Mouse (Mus musculus) brown adipose tissue, adult 24 weeks (tissue): Measurements from ENCODE around the gene Prpf38b. TPM values are rescaled to one million over a fixed set of nuclear protein-coding genes. Genes with fewer than 3 reads are reported as not detected.

Source experiments
- H3K27ac ChIP-seq: fragments of 200-500 bp; replicated peaks from 2 replicates; pipeline ENCODE4 v1.5.1; 2012; ENCODE audit warnings: low read depth, mild to moderate bottlenecking, low read length
- H3K4me1 ChIP-seq: fragments of 200-500 bp; 2 replicates; pipeline ENCODE4 v1.6.1; 2012; ENCODE audit warnings: low read length, mixed read lengths; ENCODE audit not compliant: control insufficient read depth, insufficient read depth, insufficient read length
- H3K4me3 ChIP-seq: fragments of 200-500 bp; 2 replicates; pipeline ENCODE4 v1.5.1; 2012; ENCODE audit warnings: low read depth, mild to moderate bottlenecking, low read length, moderate library complexity; ENCODE audit not compliant: insufficient read depth
- polyA plus RNA-seq: library from polyadenylated mRNA; stranded (reverse); fragments of >200 nt; gene quantifications from 2 replicates; pipeline ENCODE4 v1.2.4, GENCODE M21; 2012; ENCODE audit not compliant: missing spikeins, insufficient read depth, insufficient read length

Gene Prpf38b
- polyA plus RNA-seq = 35.9 and 75.7 TPM in 2 replicates

GRCm38 (mm10) chr3:108911548-108912413 lies at the start of gene Prpf38b:
Gene Prpf38b, minus strand, starts transcription at chr3:108911727.
- H3K27ac ChIP-seq = peak within 1 kb of the TSS; percentile 97
- peaks cover 7% of the 10 kb centered on the region; the same call in 1 of the 2 replicates for H3K4me1 ChIP-seq
- peak within 1 kb of the TSS; percentile 86 for H3K4me3 ChIP-seq

- Histone ChIP-seq H3K4me1 (no peaks in the 10 kb centered on the region), H3K4me3 (no peak overlapping the region), H3K27ac (no peak overlapping the region)
Observed at GRCm38 (mm10) chr3:108961226-108961625, 49.7 kb upstream of the Prpf38b start.

GRCm38 (mm10) chr3:108959680-108960295 lies 48.3 kb upstream of the Prpf38b start:
- Histone ChIP-seq H3K4me3 (no peak overlapping the region), H3K27ac (no peak overlapping the region), H3K4me1 (no peaks in the 10 kb centered on the region)

GRCm38 (mm10) chr3:108957976-108958375 lies 46.4 kb upstream of the Prpf38b start:
- Histone ChIP-seq H3K4me1 (no peaks in the 10 kb centered on the region), H3K4me3 (no peak overlapping the region), H3K27ac (no peak overlapping the region)

- Histone ChIP-seq H3K4me3 (no peak overlapping the region), H3K27ac (no peak overlapping the region), H3K4me1 (no peaks in the 10 kb centered on the region)
Observed at GRCm38 (mm10) chr3:108940996-108941395, 29.5 kb upstream of the Prpf38b start.

- Histone ChIP-seq H3K4me3 (no peak within 1 kb of the TSS), H3K27ac (no peak within 1 kb of the TSS), H3K4me1 (no peaks in the 10 kb centered on the region)
Observed at GRCm38 (mm10) chr3:108940001-108940633, 28.6 kb upstream of the Prpf38b start, which contains the start of gene Gm9857. Gene Gm9857, minus strand, starts transcription at chr3:108940445.

GRCm38 (mm10) chr3:108939573-108939972 lies 28.0 kb upstream of the Prpf38b start, which contains the start of gene Henmt1:
Gene Henmt1, plus strand, starts transcription at chr3:108939873.
- Histone ChIP-seq H3K4me3 (no peak within 1 kb of the TSS), H3K4me1 (no peaks in the 10 kb centered on the region), H3K27ac (no peak within 1 kb of the TSS)

- no peaks in the 10 kb centered on the region for H3K4me1 ChIP-seq
- H3K27ac ChIP-seq = no peak overlapping the region
- H3K4me3 ChIP-seq = no peak overlapping the region
Observed at GRCm38 (mm10) chr3:108938691-108939090, 27.2 kb upstream of the Prpf38b start.

- no peaks in the 10 kb centered on the region for H3K4me1 ChIP-seq
- no peak overlapping the region for H3K4me3 ChIP-seq
Observed at GRCm38 (mm10) chr3:108933557-108933956, 22.0 kb upstream of the Prpf38b start.

GRCm38 (mm10) chr3:108926308-108926707 lies 14.8 kb upstream of the Prpf38b start:
- no peaks in the 10 kb centered on the region for H3K4me1 ChIP-seq
- H3K4me3 ChIP-seq = no peak overlapping the region
- H3K27ac ChIP-seq = no peak overlapping the region

More at GRCm38 (mm10) chr3:108933557-108933956, 22.0 kb upstream of the Prpf38b start:
- no peak overlapping the region for H3K27ac ChIP-seq

GRCm38 (mm10) chr3:108925677-108926076 lies 14.2 kb upstream of the Prpf38b start:
- H3K4me1 ChIP-seq = no peaks in the 10 kb centered on the region
- H3K4me3 ChIP-seq = no peak overlapping the region
- H3K27ac ChIP-seq = no peak overlapping the region

- no peak overlapping the region for H3K27ac ChIP-seq
- no peak overlapping the region for H3K4me3 ChIP-seq
- H3K4me1 ChIP-seq = no peaks in the 10 kb centered on the region
Observed at GRCm38 (mm10) chr3:108921822-108922221, 10.3 kb upstream of the Prpf38b start.

- Histone ChIP-seq H3K27ac (no peak overlapping the region), H3K4me3 (no peak overlapping the region), H3K4me1 (no peaks in the 10 kb centered on the region)
Observed at GRCm38 (mm10) chr3:108920442-108921070, 9.0 kb upstream of the Prpf38b start.

GRCm38 (mm10) chr3:108918852-108919251 lies 7.3 kb upstream of the Prpf38b start:
- no peaks in the 10 kb centered on the region for H3K4me1 ChIP-seq
- no peak overlapping the region for H3K27ac ChIP-seq
- no peak overlapping the region for H3K4me3 ChIP-seq

GRCm38 (mm10) chr3:108917986-108918385 lies 6.5 kb upstream of the Prpf38b start:
- H3K4me3 ChIP-seq = no peak overlapping the region
- H3K4me1 ChIP-seq = no peaks in the 10 kb centered on the region

More at GRCm38 (mm10) chr3:108917986-108918385, 6.5 kb upstream of the Prpf38b start:
- H3K27ac ChIP-seq = no peak overlapping the region
